Mouse (Mus musculus) E14TG2a.4 (cell line): ENCODE results near the gene Wdr90.

Experiments used
- H3K27me3 ChIP-seq: 2 replicates; pipeline ENCODE4 v1.6.1; 2014; ENCODE audit warnings: low read length, control low read depth; ENCODE audit not compliant: insufficient read depth
- H3K36me3 ChIP-seq: 2 replicates; pipeline ENCODE4 v1.6.1; 2014; ENCODE audit warnings: low read length, control low read depth; ENCODE audit not compliant: insufficient read depth
- H3K4me1 ChIP-seq: replicated peaks from 2 replicates; pipeline ENCODE4 v1.6.1; 2014; ENCODE audit warnings: low read depth, low read length, control low read depth
- H3K4me3 ChIP-seq: replicated peaks from 2 replicates; pipeline ENCODE4 v1.5.1; 2014; ENCODE audit warnings: mild to moderate bottlenecking, low read length
- H3K9me3 ChIP-seq: 2 replicates; pipeline ENCODE4 v1.6.1; 2014; ENCODE audit warnings: low read length, control low read depth
- CTCF ChIP-seq: conservative IDR thresholded peaks from 2 replicates; pipeline ENCODE4 v1.5.1; 2014; ENCODE audit warnings: low read length
- NANOG ChIP-seq: IDR thresholded peaks from 2 replicates; pipeline ENCODE4 v1.6.1; 2014; ENCODE audit warnings: borderline replicate concordance, low read length, mixed read lengths
- POU5F1 ChIP-seq: IDR thresholded peaks from 2 replicates; pipeline ENCODE4 v1.6.1; 2014; ENCODE audit warnings: low read length, borderline replicate concordance

Gene Wdr90

DNA sequence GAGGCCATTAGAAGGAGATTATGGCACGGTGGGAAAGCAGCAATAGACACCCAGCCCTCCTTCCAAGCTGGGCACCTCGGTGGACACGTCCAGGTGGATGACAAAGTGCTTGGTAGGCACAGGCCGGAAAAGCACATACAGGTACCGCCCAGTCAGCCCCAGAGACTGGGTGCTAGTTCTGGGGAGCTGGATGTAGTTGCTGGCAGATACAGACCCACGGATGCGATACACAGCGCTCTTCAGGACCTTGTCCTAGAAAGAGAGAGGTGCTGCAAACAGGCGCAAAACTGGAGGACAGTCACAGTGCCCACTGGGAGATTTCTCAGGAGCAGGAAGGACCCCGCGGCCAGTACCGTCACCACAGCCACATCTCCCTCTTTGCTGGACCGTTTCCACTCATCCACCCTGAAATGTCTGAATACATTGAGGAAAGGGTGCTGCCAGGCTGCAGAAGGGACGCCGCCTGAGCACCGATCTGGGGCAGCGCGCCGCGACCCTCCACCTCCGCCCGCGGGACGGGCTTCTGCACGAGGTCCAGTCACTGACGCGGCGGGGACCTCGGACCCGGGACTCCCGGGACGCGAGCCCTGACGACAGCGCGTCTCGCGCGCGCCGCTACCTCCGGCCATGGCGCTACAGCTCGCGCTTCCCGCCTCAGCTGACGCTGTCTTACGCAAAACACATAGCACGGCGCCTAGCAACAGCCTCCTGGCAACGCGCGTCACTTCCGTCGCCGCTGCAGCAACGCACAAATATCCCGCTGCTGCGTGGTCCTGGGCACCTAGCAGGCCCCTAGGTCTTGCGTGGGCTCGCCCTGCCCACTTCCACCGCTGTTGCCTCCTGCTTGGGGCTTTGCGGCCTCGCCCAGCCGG lies at the start of gene Wdr90:
Wdr90 (minus strand) TSS at position 670 of the 872 bp plus-strand sequence.
- Histone ChIP-seq H3K36me3 (peaks cover 33% of the 10 kb centered on the region), H3K9me3 (no peaks in the 10 kb centered on the region), H3K4me1 (peaks cover 37% of the 10 kb centered on the region), H3K4me3 (peak within 1 kb of the TSS; percentile 88), H3K27me3 (no peaks in the 10 kb centered on the region; the same call in 1 of the 2 replicates)
- no peak for TF ChIP-seq POU5F1
- TF ChIP-seq CTCF: no peak
- TF ChIP-seq NANOG: no peak

DNA sequence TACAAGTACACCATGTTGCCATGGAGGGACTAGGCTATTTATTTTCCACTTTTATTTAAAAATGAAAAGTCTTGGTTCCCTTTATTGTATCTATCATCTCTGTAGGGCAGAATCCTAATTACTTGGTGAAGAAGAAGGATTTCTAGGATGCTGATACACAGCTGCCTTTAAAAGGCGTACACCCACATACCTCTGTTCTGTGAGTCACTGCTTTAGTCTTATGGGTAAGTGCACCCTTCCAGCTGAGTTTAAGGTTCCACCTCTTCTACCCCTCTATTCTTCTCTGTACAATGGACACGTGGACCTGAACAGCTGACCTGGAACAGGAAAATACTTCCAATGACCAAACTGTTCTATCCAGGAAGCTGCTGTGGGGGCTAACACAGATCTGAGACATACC lies 46.3 kb upstream of the Wdr90 start:
- Histone ChIP-seq H3K36me3 (peaks cover 36% of the 10 kb centered on the region), H3K9me3 (no peaks in the 10 kb centered on the region), H3K4me3 (no peak overlapping the region), H3K4me1 (peaks cover 29% of the 10 kb centered on the region), H3K27me3 (no peaks in the 10 kb centered on the region)
- no peak for TF ChIP-seq CTCF
- no peak for TF ChIP-seq POU5F1
- no peak for TF ChIP-seq NANOG

DNA sequence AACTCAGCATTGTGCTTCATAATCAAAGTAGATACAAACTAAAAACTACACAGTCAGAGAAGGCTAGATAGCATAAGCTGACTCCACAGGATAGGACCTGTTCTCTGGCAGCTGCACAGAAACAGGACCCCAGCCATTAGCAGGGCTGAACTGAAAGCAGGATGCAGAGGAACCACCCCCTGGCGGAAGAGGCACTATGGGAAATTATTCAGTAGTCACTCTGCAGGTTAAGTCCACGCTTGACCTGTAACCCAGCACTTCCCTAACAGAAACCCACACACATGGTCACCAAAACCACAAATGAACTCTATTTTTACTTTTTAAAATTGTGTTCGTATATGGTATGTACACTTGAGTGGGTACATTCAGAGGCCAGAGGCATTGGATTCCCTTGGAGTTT lies 41.8 kb upstream of the Wdr90 start:
- H3K27me3 ChIP-seq: no peaks in the 10 kb centered on the region
- no peak overlapping the region for H3K4me3 ChIP-seq
- no peaks in the 10 kb centered on the region for H3K9me3 ChIP-seq
- peaks cover 40% of the 10 kb centered on the region for H3K36me3 ChIP-seq
- TF ChIP-seq NANOG: no peak
- TF ChIP-seq CTCF: no peak
- no peak for TF ChIP-seq POU5F1
- H3K4me1 ChIP-seq: peaks cover 25% of the 10 kb centered on the region

DNA sequence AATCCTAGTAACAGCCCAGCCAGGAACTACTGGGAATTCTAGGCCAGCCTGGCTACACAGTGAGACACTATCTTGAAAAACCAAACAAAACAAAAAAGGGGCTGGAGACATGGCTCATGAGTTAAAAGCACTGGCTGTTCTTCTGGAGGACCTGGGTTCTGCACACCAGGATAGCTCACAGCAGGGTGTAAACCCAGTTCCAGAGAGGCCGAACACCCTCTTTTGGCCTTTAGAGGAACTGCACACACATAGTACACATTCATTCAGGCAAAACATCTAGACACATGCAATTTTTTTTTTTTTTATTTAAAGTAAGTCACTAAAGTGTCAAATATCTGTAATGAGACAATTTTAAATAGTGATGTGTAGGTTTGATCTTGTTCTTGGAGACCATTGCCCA lies 38.9 kb upstream of the Wdr90 start:
- H3K9me3 ChIP-seq: no peaks in the 10 kb centered on the region

DNA sequence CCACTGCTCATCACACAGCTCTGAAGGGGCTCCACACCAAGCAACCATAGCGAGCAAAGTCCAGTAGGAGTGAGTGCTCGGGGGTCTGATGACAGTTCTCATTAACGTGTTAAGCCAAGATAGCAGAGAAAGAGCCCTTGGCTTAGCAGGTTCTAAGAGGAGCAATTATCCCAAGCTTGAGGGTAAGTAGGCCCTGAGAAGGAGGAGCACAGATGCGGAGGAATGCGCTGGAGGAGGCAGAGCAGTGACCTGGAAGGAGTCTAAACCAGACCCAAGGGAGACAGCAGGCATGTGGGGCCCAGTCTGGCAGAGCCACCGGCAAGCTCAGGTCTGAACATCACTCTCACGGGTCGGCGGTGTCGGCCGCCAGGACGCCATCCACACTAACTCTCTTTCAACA lies 34.6 kb upstream of the Wdr90 start:
- Histone ChIP-seq H3K36me3 (peaks cover 35% of the 10 kb centered on the region), H3K4me1 (peaks cover 43% of the 10 kb centered on the region), H3K4me3 (no peak overlapping the region)

More for the DNA sequence above, 38.9 kb upstream of the Wdr90 start:
- Histone ChIP-seq H3K36me3 (peaks cover 32% of the 10 kb centered on the region), H3K4me1 (peaks cover 44% of the 10 kb centered on the region), H3K27me3 (no peaks in the 10 kb centered on the region), H3K4me3 (no peak overlapping the region)
- peak; percentile 42 for TF ChIP-seq CTCF
- TF ChIP-seq NANOG: no peak
- no peak for TF ChIP-seq POU5F1

DNA sequence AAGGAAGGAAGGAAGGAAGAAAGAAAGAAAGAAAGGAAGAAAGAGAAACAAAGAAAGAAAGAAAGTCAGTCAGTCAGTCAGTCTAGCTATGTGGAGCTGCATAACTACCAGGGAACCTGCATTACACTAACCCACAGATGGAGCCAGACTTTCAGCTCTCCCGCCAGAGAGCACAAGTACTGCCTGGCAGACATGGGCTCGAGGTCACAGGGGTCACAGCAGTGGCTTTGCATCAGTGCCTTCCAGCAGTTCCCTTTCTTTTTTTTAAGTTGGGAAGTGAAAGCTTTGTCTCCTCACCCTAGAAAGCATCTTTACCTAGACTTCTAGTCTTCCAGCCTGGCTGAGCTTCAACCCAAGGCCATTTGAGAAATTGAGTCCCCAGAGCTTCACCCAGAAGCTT lies 34.1 kb upstream of the Wdr90 start:
- H3K4me1 ChIP-seq: peaks cover 43% of the 10 kb centered on the region
- no peak for TF ChIP-seq NANOG
- TF ChIP-seq POU5F1: no peak
- no peak for TF ChIP-seq CTCF
- no peaks in the 10 kb centered on the region for H3K27me3 ChIP-seq
- H3K36me3 ChIP-seq: peaks cover 35% of the 10 kb centered on the region
- H3K4me3 ChIP-seq: no peak overlapping the region
- H3K9me3 ChIP-seq: no peaks in the 10 kb centered on the region

More for the DNA sequence above, 34.6 kb upstream of the Wdr90 start:
- Histone ChIP-seq H3K27me3 (no peaks in the 10 kb centered on the region), H3K9me3 (no peaks in the 10 kb centered on the region)
- TF ChIP-seq CTCF (no peak), NANOG (no peak), POU5F1 (no peak)

DNA sequence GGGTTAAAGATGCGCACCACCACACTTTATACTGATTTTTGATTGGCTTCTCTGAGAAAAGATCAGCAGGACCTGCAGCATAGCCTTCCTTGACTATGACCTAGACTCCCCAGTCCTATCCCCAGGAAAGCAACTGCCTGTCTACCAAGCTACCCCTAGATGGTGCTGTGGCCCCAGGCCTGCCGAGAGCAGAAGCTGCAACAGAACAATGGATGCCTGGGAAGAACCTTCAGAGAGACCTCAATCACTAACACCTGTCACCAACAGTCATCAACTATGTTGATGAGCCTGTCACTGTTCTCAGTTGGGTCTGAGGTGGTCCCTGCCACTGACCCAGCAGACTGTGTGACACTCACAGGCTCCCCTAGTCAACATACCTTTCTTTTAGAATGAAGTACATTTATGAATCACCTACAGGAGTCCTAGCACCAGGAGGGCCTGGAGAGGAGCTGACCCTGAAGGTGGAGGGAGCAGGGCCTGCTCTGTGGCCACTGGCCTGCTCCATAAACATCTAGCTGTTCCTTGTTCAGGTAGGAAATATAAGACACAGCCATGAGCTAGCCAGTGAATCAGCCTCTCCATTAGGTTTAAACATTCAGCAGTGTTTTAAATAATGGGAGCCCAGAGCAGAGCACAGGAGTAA lies 32.8 kb upstream of the Wdr90 start:
- no peaks in the 10 kb centered on the region for H3K27me3 ChIP-seq
- peaks cover 38% of the 10 kb centered on the region for H3K36me3 ChIP-seq
- no peak for TF ChIP-seq NANOG
- TF ChIP-seq POU5F1: no peak
- peak; percentile 89 for TF ChIP-seq CTCF
- peaks cover 50% of the 10 kb centered on the region for H3K4me1 ChIP-seq
- H3K4me3 ChIP-seq: no peak overlapping the region
- H3K9me3 ChIP-seq: no peaks in the 10 kb centered on the region

DNA sequence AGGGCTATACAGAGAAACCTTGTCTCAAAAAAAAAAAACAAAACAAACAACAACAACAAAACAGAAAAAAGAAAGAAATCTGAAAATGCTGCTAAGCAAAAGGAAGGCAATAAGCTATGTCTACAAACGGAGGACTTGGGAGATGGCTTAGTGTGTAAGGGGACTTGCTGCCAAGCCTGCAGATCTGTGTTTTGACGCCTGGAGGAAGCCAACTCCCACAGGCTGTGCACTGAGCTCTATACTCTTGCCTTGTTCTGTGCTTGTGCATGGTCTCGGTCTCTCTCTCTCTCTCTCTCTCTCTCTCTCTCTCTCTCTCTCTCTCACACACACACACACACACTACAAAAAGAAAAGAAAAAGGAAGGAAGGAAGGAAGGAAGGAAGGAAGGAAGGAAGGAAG lies 27.5 kb upstream of the Wdr90 start:
- Histone ChIP-seq H3K4me1 (peaks cover 56% of the 10 kb centered on the region), H3K4me3 (no peak overlapping the region), H3K27me3 (no peaks in the 10 kb centered on the region), H3K36me3 (peaks cover 70% of the 10 kb centered on the region), H3K9me3 (no peaks in the 10 kb centered on the region)
- TF ChIP-seq POU5F1 (no peak), NANOG (no peak), CTCF (no peak)
